Mouse (Mus musculus): Measurements from ENCODE around the gene Lgalsl. TPM values are rescaled to one million over a fixed set of nuclear protein-coding genes. Genes with fewer than 3 reads are reported as not detected.

Gene Lgalsl
- polyA plus RNA-seq, 1 experiment from 2014 or later: 15.3 TPM

DNA sequence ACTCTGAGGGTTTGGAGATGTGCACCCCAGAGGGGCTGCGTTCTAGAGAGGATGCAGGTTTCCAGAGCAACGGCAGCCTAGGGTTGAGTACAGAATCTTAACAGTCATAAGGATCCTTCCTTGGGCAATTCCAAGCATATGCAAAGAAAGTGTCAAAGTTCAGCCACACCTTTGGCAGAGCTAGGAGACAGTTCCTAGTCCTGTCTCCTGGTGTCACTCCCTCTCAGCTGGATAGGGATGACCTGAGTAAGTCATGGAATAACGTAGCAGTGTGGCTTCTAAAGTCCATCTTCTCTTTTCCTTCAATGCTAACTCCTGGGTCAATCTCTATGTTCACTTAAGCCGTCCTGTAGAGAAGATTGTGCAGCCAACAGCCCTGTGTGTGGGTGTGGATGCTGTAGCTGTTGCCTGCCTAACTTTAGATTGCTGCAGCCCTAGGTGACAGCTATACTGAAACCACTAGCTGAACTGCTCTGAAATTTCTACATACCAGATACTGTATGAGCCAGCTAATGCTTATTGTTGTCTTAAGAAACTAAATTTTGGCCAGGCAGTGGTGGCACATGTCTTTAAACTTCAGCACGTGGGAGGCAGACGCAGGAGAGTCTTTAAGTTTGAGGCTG lies 16.8 kb downstream of the Lgalsl start:
- TF ChIP-seq EP300 (IDR thresholded peaks at IDR 0.05; ENCODE audit: low read depth) (no peak), CTCF (IDR thresholded peaks at IDR 0.05; ENCODE audit: low read depth) (no peak)
- Histone ChIP-seq H3K27me3 (ENCODE audit: insufficient read depth, low read length) (no peaks in the 10 kb centered on the region), H3K36me3 (replicated peaks; ENCODE audit: insufficient read depth, low read length) (no peaks in the 10 kb centered on the region), H3K4me1 (ENCODE audit: insufficient read depth) (no peaks in the 10 kb centered on the region), H3K4me3 (ENCODE audit: low read depth, low read length) (no peak overlapping the region), H3K9ac (replicated peaks) (no peak overlapping the region), H3K9me3 (ENCODE audit: low read length) (no peaks in the 10 kb centered on the region), H3K4me2 (ENCODE audit: low read depth, low read length) (no peak overlapping the region), H3K27ac (ENCODE audit: low read depth) (no peak overlapping the region)
- ATAC-seq (no peak), DNase-seq (no peak)
- WGBS (ENCODE audit: insufficient replicate concordance): 85% methylated on average over 6 of the region's 6 CpGs

DNA sequence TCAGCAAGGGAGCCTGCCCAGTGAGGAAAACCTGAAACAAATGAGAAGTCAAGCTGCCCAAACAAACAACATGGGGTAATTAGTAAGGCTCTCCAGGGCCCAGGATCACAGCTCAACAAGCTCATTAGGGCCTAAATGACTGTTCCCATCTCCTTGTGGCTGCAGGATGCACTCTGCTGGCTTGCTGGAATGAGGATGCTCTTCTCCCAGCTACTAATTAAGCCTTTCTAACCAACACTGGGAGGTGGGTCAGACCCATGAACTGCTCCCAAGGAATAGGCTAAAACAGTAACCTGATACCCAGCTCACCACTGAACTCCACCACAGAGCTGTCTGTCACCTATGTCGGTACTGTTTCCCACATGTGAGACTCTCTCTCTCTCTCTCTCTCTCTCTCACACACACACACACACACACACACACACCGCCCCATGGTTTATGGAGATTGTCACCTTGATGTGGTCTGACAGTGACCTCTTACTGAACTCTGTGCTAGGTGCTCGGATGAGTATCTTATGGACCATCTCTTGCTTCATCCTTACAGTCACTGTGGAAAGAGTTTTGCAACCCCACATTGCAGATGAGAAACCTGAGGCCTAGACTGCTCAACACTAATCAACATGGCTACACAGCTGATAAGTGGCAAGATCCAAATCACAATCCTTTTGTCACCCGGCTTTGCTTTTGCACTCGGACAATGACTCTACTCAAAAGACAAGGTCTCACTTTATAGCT lies 18.5 kb downstream of the Lgalsl start:
- H3K9me3 ChIP-seq (ENCODE audit: low read length): no peaks in the 10 kb centered on the region
- TF ChIP-seq CTCF (IDR thresholded peaks at IDR 0.05; ENCODE audit: low read depth): no peak
- no peak for TF ChIP-seq EP300 (IDR thresholded peaks at IDR 0.05; ENCODE audit: low read depth)
- ATAC-seq (no peak), DNase-seq (no peak)
- H3K27ac ChIP-seq (ENCODE audit: low read depth): no peak overlapping the region
- H3K4me1 ChIP-seq (ENCODE audit: insufficient read depth): no peaks in the 10 kb centered on the region
- no peaks in the 10 kb centered on the region for H3K36me3 ChIP-seq (replicated peaks; ENCODE audit: insufficient read depth, low read length)
- no peak overlapping the region for H3K9ac ChIP-seq (replicated peaks)
- no peak overlapping the region for H3K4me2 ChIP-seq (ENCODE audit: low read depth, low read length)
- WGBS (ENCODE audit: insufficient replicate concordance): 71% methylated on average over 5 of the region's 5 CpGs
- no peak overlapping the region for H3K4me3 ChIP-seq (ENCODE audit: low read depth, low read length)
- H3K27me3 ChIP-seq (ENCODE audit: insufficient read depth, low read length): no peaks in the 10 kb centered on the region

DNA sequence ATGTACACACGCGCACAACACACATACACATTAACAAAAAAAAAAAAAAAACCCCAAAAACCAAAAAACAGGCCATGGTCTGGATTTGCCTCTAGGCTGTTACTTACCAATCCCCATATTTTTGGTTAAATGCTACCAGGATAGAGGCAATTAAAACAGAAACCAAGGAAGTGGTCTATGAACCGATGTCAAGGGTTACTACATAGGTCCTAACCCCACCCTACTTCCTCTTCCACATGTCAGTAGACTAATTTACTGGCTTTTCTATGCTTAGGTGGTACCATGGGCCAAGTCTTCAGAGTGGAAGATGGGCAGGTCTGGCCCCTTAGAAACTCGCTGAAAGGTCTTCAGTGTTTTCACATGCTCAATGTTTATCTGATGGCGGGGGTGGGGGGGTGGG lies 24.2 kb downstream of the Lgalsl start:
- no peak overlapping the region for H3K4me3 ChIP-seq (ENCODE audit: low read depth, low read length)
- no peak overlapping the region for H3K27ac ChIP-seq (ENCODE audit: low read depth)
- H3K9ac ChIP-seq (replicated peaks): no peak overlapping the region
- H3K36me3 ChIP-seq (replicated peaks; ENCODE audit: insufficient read depth, low read length): no peaks in the 10 kb centered on the region
- H3K4me2 ChIP-seq (ENCODE audit: low read depth, low read length): no peak overlapping the region
- ATAC-seq (no peak), DNase-seq (no peak)
- no peaks in the 10 kb centered on the region for H3K27me3 ChIP-seq (ENCODE audit: insufficient read depth, low read length)
- no peaks in the 10 kb centered on the region for H3K9me3 ChIP-seq (ENCODE audit: low read length)
- no peak for TF ChIP-seq EP300 (IDR thresholded peaks at IDR 0.05; ENCODE audit: low read depth)
- no peak for TF ChIP-seq CTCF (IDR thresholded peaks at IDR 0.05; ENCODE audit: low read depth)
- 65% methylated on average over 5 of the region's 5 CpGs for WGBS (ENCODE audit: insufficient replicate concordance)
- H3K4me1 ChIP-seq (ENCODE audit: insufficient read depth): no peaks in the 10 kb centered on the region

DNA sequence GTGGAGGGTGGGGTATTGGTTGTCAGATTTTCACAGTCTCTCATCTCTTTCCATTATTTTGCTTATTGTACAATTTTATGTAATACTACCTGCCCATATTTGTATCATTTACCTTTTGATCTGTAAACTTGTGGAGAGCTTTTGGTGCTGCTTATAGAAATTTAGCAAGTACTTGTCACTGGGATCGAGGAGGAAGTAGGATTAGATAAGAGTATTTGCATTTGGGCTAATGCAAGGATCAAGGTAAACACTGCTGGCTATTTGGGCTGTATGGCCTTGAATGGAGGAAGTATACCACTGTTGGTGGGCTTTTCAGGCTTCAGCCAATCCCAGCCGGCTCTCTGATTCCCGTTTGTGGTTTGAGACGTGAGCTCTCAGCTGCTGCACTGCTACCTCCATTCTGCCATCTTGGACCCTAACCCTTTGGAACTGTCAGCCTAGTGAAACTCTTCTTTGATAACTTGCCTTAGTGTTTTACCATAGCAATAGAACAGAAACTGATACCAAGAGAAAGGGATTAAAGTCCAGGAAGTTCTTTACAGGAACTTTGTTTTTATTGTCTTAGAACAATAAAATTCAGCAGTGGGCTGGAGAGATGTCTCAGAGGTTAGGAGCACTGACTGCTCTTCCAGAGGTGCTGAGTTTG lies 25.1 kb downstream of the Lgalsl start:
- H3K4me1 ChIP-seq (ENCODE audit: insufficient read depth): no peaks in the 10 kb centered on the region
- ATAC-seq (no peak), DNase-seq (no peak)
- H3K27me3 ChIP-seq (ENCODE audit: insufficient read depth, low read length): no peaks in the 10 kb centered on the region
- H3K4me2 ChIP-seq (ENCODE audit: low read depth, low read length): no peak overlapping the region
- no peak overlapping the region for H3K4me3 ChIP-seq (ENCODE audit: low read depth, low read length)
- H3K36me3 ChIP-seq (replicated peaks; ENCODE audit: insufficient read depth, low read length): no peaks in the 10 kb centered on the region
- no peak overlapping the region for H3K27ac ChIP-seq (ENCODE audit: low read depth)
- TF ChIP-seq CTCF (IDR thresholded peaks at IDR 0.05; ENCODE audit: low read depth) (no peak), EP300 (IDR thresholded peaks at IDR 0.05; ENCODE audit: low read depth) (no peak)
- H3K9me3 ChIP-seq (ENCODE audit: low read length): no peaks in the 10 kb centered on the region
- 43% methylated on average over 4 of the region's 4 CpGs for WGBS (ENCODE audit: insufficient replicate concordance)
- H3K9ac ChIP-seq (replicated peaks): no peak overlapping the region

DNA sequence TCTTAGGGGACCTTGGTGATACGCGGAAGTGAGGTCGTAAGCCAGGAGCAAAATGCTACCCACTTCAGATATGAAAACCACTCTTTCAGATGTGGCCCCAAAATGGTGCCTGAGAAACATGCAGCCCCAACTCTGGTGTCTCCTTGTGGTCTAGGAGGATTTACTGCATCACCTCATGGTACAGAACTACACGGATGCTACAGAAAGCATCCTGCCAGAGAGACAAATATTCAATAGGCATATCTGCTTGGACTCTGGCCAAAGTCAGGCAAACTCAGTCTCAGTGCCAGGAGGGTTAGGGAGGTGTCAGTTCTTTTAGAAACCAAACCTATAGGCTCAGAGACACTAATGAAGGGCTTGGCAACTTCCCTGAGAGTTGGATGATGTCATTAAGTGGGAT lies 26.4 kb downstream of the Lgalsl start:
- Histone ChIP-seq H3K4me1 (ENCODE audit: insufficient read depth) (no peaks in the 10 kb centered on the region), H3K9me3 (ENCODE audit: low read length) (no peaks in the 10 kb centered on the region), H3K4me3 (ENCODE audit: low read depth, low read length) (no peak overlapping the region), H3K27ac (ENCODE audit: low read depth) (no peak overlapping the region), H3K4me2 (ENCODE audit: low read depth, low read length) (no peak overlapping the region), H3K9ac (replicated peaks) (no peak overlapping the region), H3K27me3 (ENCODE audit: insufficient read depth, low read length) (no peaks in the 10 kb centered on the region), H3K36me3 (replicated peaks; ENCODE audit: insufficient read depth, low read length) (no peaks in the 10 kb centered on the region)
- DNase-seq (no peak), ATAC-seq (no peak)
- 81% methylated on average over 4 of the region's 4 CpGs for WGBS (ENCODE audit: insufficient replicate concordance)
- no peak for TF ChIP-seq CTCF (IDR thresholded peaks at IDR 0.05; ENCODE audit: low read depth)
- no peak for TF ChIP-seq EP300 (IDR thresholded peaks at IDR 0.05; ENCODE audit: low read depth)

DNA sequence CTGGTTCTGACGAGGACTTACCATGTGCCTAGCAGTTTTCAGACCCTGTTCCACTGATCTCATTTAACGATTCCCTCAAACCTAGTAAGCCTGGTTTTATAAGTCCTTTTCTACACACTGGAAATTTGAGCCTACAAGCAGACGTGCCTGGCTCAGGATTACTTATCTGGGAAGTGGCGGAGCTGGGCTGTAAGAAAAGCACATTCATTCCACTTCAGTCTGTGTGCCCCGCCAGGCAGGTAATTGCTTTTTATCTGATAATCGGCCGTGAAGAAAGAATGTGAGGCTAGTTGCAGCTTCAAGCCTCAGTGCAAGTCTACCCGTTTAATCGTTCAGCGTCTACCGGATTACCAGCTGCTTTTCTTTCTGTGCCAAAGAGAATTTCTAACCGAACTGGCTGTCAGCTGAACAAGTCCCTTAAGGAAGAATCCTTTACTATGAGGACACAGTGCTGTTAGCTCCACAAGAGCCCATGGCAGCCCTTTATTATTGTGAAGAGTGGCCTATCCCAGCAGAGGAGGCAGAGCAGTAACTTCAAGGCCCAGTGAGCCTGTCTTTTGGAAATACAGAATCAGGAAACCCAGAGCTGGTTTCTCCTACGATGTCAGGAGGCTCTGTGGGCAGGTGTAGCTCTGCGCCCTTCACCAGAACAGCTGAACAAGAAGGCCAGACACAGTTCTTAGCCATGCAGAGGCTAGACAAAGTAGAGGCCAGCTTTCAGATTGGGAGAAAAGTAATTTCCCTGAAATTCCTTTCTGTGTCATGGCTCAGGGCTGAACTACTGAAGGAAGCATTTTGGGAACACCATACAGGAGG lies 30.4 kb downstream of the Lgalsl start:
- ATAC-seq: no peak
- 62% methylated on average over 14 of the region's 14 CpGs for WGBS (ENCODE audit: insufficient replicate concordance)
- Histone ChIP-seq H3K4me1 (ENCODE audit: insufficient read depth) (no peaks in the 10 kb centered on the region), H3K27ac (ENCODE audit: low read depth) (no peak overlapping the region), H3K27me3 (ENCODE audit: insufficient read depth, low read length) (no peaks in the 10 kb centered on the region), H3K4me3 (ENCODE audit: low read depth, low read length) (no peak overlapping the region), H3K9me3 (ENCODE audit: low read length) (peaks cover 4% of the 10 kb centered on the region; the same call in 1 of the 2 replicates), H3K4me2 (ENCODE audit: low read depth, low read length) (no peak overlapping the region), H3K9ac (replicated peaks) (no peak overlapping the region), H3K36me3 (replicated peaks; ENCODE audit: insufficient read depth, low read length) (no peaks in the 10 kb centered on the region)
- no peak for TF ChIP-seq EP300 (IDR thresholded peaks at IDR 0.05; ENCODE audit: low read depth)
- no peak for TF ChIP-seq CTCF (IDR thresholded peaks at IDR 0.05; ENCODE audit: low read depth)
- no peak for DNase-seq

All from liver, postnatal 0 days (tissue).